Mouse (Mus musculus) hindbrain, embryonic 14.5 days (tissue): ENCODE measurements around the gene Ifna14. TPM values are rescaled to one million over a fixed set of nuclear protein-coding genes. Genes with fewer than 3 reads are reported as not detected.

Experiments
- polyA plus RNA-seq: library from polyadenylated mRNA; unstranded; fragments of >200 nt; fragmentation: Nextera tagmentation; extraction: Ambion mirVana; gene quantifications from 2 replicates; pipeline ENCODE4 v1.2.1, GENCODE M21; 2014

Gene Ifna14
- polyA plus RNA-seq, 1 experiment from 2014 or later: not detected

Other genes starting within 250 kb of the Ifna14 start
- gene Hacd4, start 132.9 kb downstream of the Ifna14 start, polyA plus RNA-seq: 5.4 and 6.8 TPM in 2 replicates
- not detected in 2 replicates for gene Ifnb1, start 49.0 kb downstream of the Ifna14 start, polyA plus RNA-seq
- gene Ifna15, start 13.6 kb downstream of the Ifna14 start, polyA plus RNA-seq: not detected in 2 replicates
- gene Ifna9, start 20.6 kb upstream of the Ifna14 start, polyA plus RNA-seq: not detected in 2 replicates
- not detected in 2 replicates for gene Ifna12, start 31.6 kb upstream of the Ifna14 start, polyA plus RNA-seq
- not detected in 2 replicates for gene C87499, start 62.6 kb upstream of the Ifna14 start, polyA plus RNA-seq
- not detected in 2 replicates for gene Ifna13, start 72.7 kb upstream of the Ifna14 start, polyA plus RNA-seq
- gene Ifna16, start 105.1 kb upstream of the Ifna14 start, polyA plus RNA-seq: not detected in 2 replicates
- gene Ifna2, start 112.1 kb upstream of the Ifna14 start, polyA plus RNA-seq: not detected in 2 replicates
- not detected in 2 replicates for gene Ifnab, start 119.6 kb upstream of the Ifna14 start, polyA plus RNA-seq
- gene Gm26566, start 150.0 kb upstream of the Ifna14 start, polyA plus RNA-seq: 2.4 and 3.2 TPM in 2 replicates
- gene Klhl9, start 150.7 kb upstream of the Ifna14 start, polyA plus RNA-seq: 144 and 155 TPM in 2 replicates
- gene Gm13271, start 183.1 kb upstream of the Ifna14 start, polyA plus RNA-seq: not detected in 2 replicates
- gene Gm13283, start 188.3 kb upstream of the Ifna14 start, polyA plus RNA-seq: 0.15 TPM in 1 of 2 replicates, not detected in the other
- gene Gm13290, start 202.0 kb upstream of the Ifna14 start, polyA plus RNA-seq: not detected in 2 replicates
- not detected in 2 replicates for gene Gm13289, start 205.1 kb upstream of the Ifna14 start, polyA plus RNA-seq
- not detected in 2 replicates for gene Gm13272, start 208.1 kb upstream of the Ifna14 start, polyA plus RNA-seq
- not detected in 2 replicates for gene Ifnz, start 210.3 kb upstream of the Ifna14 start, polyA plus RNA-seq
- gene Gm13276, start 213.9 kb upstream of the Ifna14 start, polyA plus RNA-seq: not detected in 2 replicates
- gene Gm13277, start 216.8 kb upstream of the Ifna14 start, polyA plus RNA-seq: not detected in 2 replicates
- not detected in 2 replicates for gene Gm13278, start 219.8 kb upstream of the Ifna14 start, polyA plus RNA-seq
- gene Gm13275, start 222.7 kb upstream of the Ifna14 start, polyA plus RNA-seq: not detected in 2 replicates
- not detected in 2 replicates for gene Gm13279, start 225.6 kb upstream of the Ifna14 start, polyA plus RNA-seq
- gene Gm13285, start 227.9 kb upstream of the Ifna14 start, polyA plus RNA-seq: 0.16 TPM in 1 of 2 replicates, not detected in the other
- gene Gm13287, start 231.5 kb upstream of the Ifna14 start, polyA plus RNA-seq: not detected in 2 replicates
- gene Gm13288, start 233.7 kb upstream of the Ifna14 start, polyA plus RNA-seq: not detected in 2 replicates
- not detected in 2 replicates for gene Ifna7, start 244.4 kb upstream of the Ifna14 start, polyA plus RNA-seq
- not detected in 2 replicates for gene Ifna11, start 248.2 kb upstream of the Ifna14 start, polyA plus RNA-seq